18 mouse cellular contexts compared by ENCODE assay signal in the genomic region with DNA sequence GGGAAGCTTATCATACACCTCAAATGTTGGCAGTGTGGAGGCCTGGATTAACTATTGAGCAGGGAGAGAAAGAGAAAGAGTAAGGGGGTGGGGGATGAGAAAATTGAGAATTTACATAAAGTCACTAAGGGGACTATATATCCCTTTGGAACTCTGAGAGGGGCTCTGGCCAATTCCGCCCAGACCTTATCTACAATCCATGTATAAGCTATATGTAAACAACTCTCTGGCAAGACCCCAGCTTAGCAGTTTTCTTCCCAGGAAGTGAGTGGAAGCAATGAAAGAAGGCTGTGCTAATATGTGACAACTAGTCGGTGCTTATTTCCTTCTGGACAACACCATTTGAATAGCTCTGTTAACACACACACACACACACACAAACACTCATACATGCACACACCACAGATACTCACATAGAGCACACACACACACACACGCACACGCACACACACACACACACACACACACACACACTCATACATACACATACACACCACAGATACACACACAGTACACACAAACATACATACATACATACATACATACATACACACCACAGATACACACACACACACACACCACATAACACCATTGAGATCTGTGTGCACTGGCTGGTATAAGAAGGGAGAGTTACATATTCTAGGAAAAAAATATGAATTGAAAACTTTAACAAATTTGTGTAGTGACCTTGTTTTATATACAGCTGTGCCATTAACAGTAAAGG.
DNase-seq lines count a peak whose midpoint lies in the region; ATAC-seq and TF ChIP-seq lines count a peak whose summit lies in the region.
"Had no signal": no experiment of that assay in that cellular context is flagged by ENCODE, and none has a peak within 500 bp of the region (broad histone marks: within the 10 kb centered on the region; RNA-seq: fewer than 3 reads in every experiment).

No protein-coding gene starts in this region.

- H3K4me2 ChIP-seq in embryonic facial prominence, embryonic 12.5 days (replicated peaks): no peak overlapping the region
- H3K4me2 ChIP-seq in heart, embryonic 15.5 days: no peak overlapping the region
- no peak overlapping the region for H3K4me2 ChIP-seq in midbrain, embryonic 15.5 days
- no peak overlapping the region for H3K4me2 ChIP-seq in midbrain, embryonic 14.5 days (ENCODE audit: low read length)
- H3K4me2 ChIP-seq: limb, embryonic 12.5 days; liver, embryonic 12.5 days had no signal

- intact Hi-C loops in heart, postnatal 14 days (cut with DNase I): loop anchor here (10.0 kb wide), 1 partner anchor 425 kb away; the partner anchor contains the start of gene Scn3a

- H3K4me3 ChIP-seq in embryonic facial prominence, embryonic 12.5 days: no peak overlapping the region
- no peak overlapping the region for H3K4me3 ChIP-seq in embryonic facial prominence, embryonic 10.5 days
- H3K4me3 ChIP-seq in heart, embryonic 15.5 days: no peak overlapping the region
- H3K4me3 ChIP-seq in layer of hippocampus, adult 2 months: no peak overlapping the region
- H3K4me3 ChIP-seq in midbrain, embryonic 15.5 days: no peak overlapping the region
- no peak overlapping the region for H3K4me3 ChIP-seq in midbrain, embryonic 14.5 days (replicated peaks; ENCODE audit: low read depth, low read length)
- H3K4me3 ChIP-seq: hindbrain, embryonic 10.5 days; limb, embryonic 12.5 days; liver, embryonic 12.5 days; myocyte had no signal

- no peaks in the 10 kb centered on the region for H3K9me3 ChIP-seq in embryonic facial prominence, embryonic 12.5 days
- H3K9me3 ChIP-seq in embryonic facial prominence, embryonic 10.5 days: no peaks in the 10 kb centered on the region
- no peaks in the 10 kb centered on the region for H3K9me3 ChIP-seq in heart, embryonic 15.5 days (replicated peaks)
- no peaks in the 10 kb centered on the region for H3K9me3 ChIP-seq in midbrain, embryonic 15.5 days
- no peaks in the 10 kb centered on the region for H3K9me3 ChIP-seq in midbrain, embryonic 14.5 days (ENCODE audit: control insufficient read depth, low read length)
- H3K9me3 ChIP-seq: hindbrain, embryonic 10.5 days; limb, embryonic 12.5 days; liver, embryonic 12.5 days had no signal

- H3K27ac ChIP-seq in embryonic facial prominence, embryonic 12.5 days: no peak overlapping the region
- H3K27ac ChIP-seq in embryonic facial prominence, embryonic 10.5 days (replicated peaks): no peak overlapping the region
- peak overlapping the region; percentile 73 for H3K27ac ChIP-seq in heart, embryonic 15.5 days
- H3K27ac ChIP-seq in layer of hippocampus, adult 2 months: peak overlapping the region; percentile 28; the same call in 1 of the 2 replicates
- H3K27ac ChIP-seq in midbrain, embryonic 15.5 days: 0 out of 2 replicates have a peak overlapping the region, but pooled peaks have one; percentile 5
- H3K27ac ChIP-seq in midbrain, embryonic 14.5 days (replicated peaks; ENCODE audit: low read depth, low read length): no peak overlapping the region
- H3K27ac ChIP-seq: hindbrain, embryonic 10.5 days; hindbrain, postnatal 0 days; limb, embryonic 12.5 days; liver, embryonic 12.5 days had no signal

- 0 out of 2 replicates have a peak, but pooled peaks cover 3% of the 10 kb centered on the region for H3K4me1 ChIP-seq in embryonic facial prominence, embryonic 12.5 days
- no peaks in the 10 kb centered on the region for H3K4me1 ChIP-seq in embryonic facial prominence, embryonic 10.5 days
- H3K4me1 ChIP-seq in heart, embryonic 15.5 days (replicated peaks): peaks cover 21% of the 10 kb centered on the region
- peaks cover 4% of the 10 kb centered on the region; the same call in 1 of the 2 replicates for H3K4me1 ChIP-seq in midbrain, embryonic 15.5 days
- no peaks in the 10 kb centered on the region for H3K4me1 ChIP-seq in midbrain, embryonic 14.5 days (ENCODE audit: control insufficient read depth, insufficient read depth, low read length)
- H3K4me1 ChIP-seq: hindbrain, embryonic 10.5 days; liver, embryonic 12.5 days had no signal

- no peaks in the 10 kb centered on the region for H3K27me3 ChIP-seq in embryonic facial prominence, embryonic 12.5 days
- H3K27me3 ChIP-seq in embryonic facial prominence, embryonic 10.5 days (replicated peaks; ENCODE audit: low read depth, poor library complexity, severe bottlenecking): no peaks in the 10 kb centered on the region
- H3K27me3 ChIP-seq in heart, embryonic 15.5 days: no peaks in the 10 kb centered on the region
- H3K27me3 ChIP-seq in midbrain, embryonic 15.5 days (replicated peaks): no peaks in the 10 kb centered on the region
- H3K27me3 ChIP-seq in midbrain, embryonic 14.5 days (ENCODE audit: control insufficient read depth, insufficient read depth, low read length): no peaks in the 10 kb centered on the region
- H3K27me3 ChIP-seq: limb, embryonic 12.5 days; liver, embryonic 12.5 days had no signal

- no peaks in the 10 kb centered on the region for H3K36me3 ChIP-seq in embryonic facial prominence, embryonic 12.5 days
- no peaks in the 10 kb centered on the region for H3K36me3 ChIP-seq in embryonic facial prominence, embryonic 10.5 days (replicated peaks)
- no peaks in the 10 kb centered on the region for H3K36me3 ChIP-seq in heart, embryonic 15.5 days
- no peaks in the 10 kb centered on the region for H3K36me3 ChIP-seq in midbrain, embryonic 15.5 days (replicated peaks)
- no peaks in the 10 kb centered on the region for H3K36me3 ChIP-seq in midbrain, embryonic 14.5 days (ENCODE audit: control insufficient read depth, insufficient read depth, low read length)
- H3K36me3 ChIP-seq: hindbrain, embryonic 10.5 days; limb, embryonic 12.5 days; liver, embryonic 12.5 days had no signal

- H3K9ac ChIP-seq in embryonic facial prominence, embryonic 12.5 days: no peak overlapping the region
- no peak overlapping the region for H3K9ac ChIP-seq in heart, embryonic 15.5 days
- no peak overlapping the region for H3K9ac ChIP-seq in midbrain, embryonic 15.5 days
- no peak overlapping the region for H3K9ac ChIP-seq in midbrain, embryonic 14.5 days (replicated peaks; ENCODE audit: low read length)
- H3K9ac ChIP-seq: limb, embryonic 12.5 days; liver, embryonic 12.5 days had no signal

- 75% methylated on average over 4 of the region's 4 CpGs for WGBS in embryonic facial prominence, embryonic 12.5 days
- WGBS in embryonic facial prominence, embryonic 10.5 days: 66% methylated on average over 4 of the region's 4 CpGs
- WGBS in heart, embryonic 15.5 days: 59% methylated on average over 4 of the region's 4 CpGs
- 81% methylated on average over 4 of the region's 4 CpGs for WGBS in midbrain, embryonic 15.5 days
- WGBS in midbrain, embryonic 14.5 days: 79% methylated on average over 4 of the region's 4 CpGs

- peak; percentile 35; the same call in 1 of the 2 replicates for ATAC-seq in embryonic facial prominence, embryonic 12.5 days (ENCODE audit: insufficient number of reproducible peaks, insufficient read depth, low FRiP score, low TSS enrichment)
- ATAC-seq in heart, embryonic 15.5 days (replicated peaks; ENCODE audit: insufficient number of reproducible peaks, insufficient read depth, low FRiP score, low read depth): no peak
- peak; percentile 57 for ATAC-seq in midbrain, embryonic 15.5 days (replicated peaks)
- no peak for ATAC-seq in midbrain, embryonic 14.5 days (ENCODE audit: low FRiP score, low TSS enrichment)
- ATAC-seq: hindbrain, postnatal 0 days; liver, embryonic 12.5 days had no signal

- no peak for TF ChIP-seq CTCF in layer of hippocampus, adult 2 months (conservative IDR thresholded peaks at IDR 0.05)

- DNase-seq in embryonic facial prominence, embryonic 10.5 days (ENCODE audit: low spot score): no peak
- DNase-seq in heart, postnatal 14 days: no peak
- DNase-seq in layer of hippocampus, adult 2 months (ENCODE audit: low spot score in 2 of 2): no peak
- DNase-seq in layer of hippocampus, postnatal 25 days (ENCODE audit: extremely low spot score in 1 of 2, low spot score in 1 of 2): no peak
- no peak for DNase-seq in midbrain, embryonic 14.5 days
- DNase-seq: adrenal gland, adult 2 months; cerebellum, adult 8-10 months; gastrocnemius, postnatal 25 days; kidney, adult 2 months; thymus, adult 18-20 months had no signal

Comparison
In these comparisons a context has a peak if more than half of its experiments do, and no peak if none do; other contexts are left out.
1. ATAC-seq: peak in embryonic facial prominence, embryonic 12.5 days (single experiment) and midbrain, embryonic 15.5 days (single experiment); none in heart, embryonic 15.5 days (single experiment) and midbrain, embryonic 14.5 days (single experiment).
2. H3K27ac ChIP-seq: peak in heart, embryonic 15.5 days (single experiment), layer of hippocampus, adult 2 months (single experiment) and midbrain, embryonic 15.5 days (single experiment); none in embryonic facial prominence, embryonic 12.5 days (single experiment), embryonic facial prominence, embryonic 10.5 days (single experiment) and midbrain, embryonic 14.5 days (single experiment).